Mouse (Mus musculus) brown adipose tissue, adult 24 weeks (tissue): ENCODE data around the gene Aanat. TPM values are rescaled to one million over a fixed set of nuclear protein-coding genes. Genes with fewer than 3 reads are reported as not detected.

ENCODE experiments used
- H3K27ac ChIP-seq: fragments of 200-500 bp; replicated peaks from 2 replicates; pipeline ENCODE4 v1.5.1; 2012; ENCODE audit warnings: low read depth, mild to moderate bottlenecking, low read length
- H3K4me1 ChIP-seq: fragments of 200-500 bp; 2 replicates; pipeline ENCODE4 v1.6.1; 2012; ENCODE audit warnings: low read length, mixed read lengths; ENCODE audit not compliant: control insufficient read depth, insufficient read depth, insufficient read length
- H3K4me3 ChIP-seq: fragments of 200-500 bp; 2 replicates; pipeline ENCODE4 v1.5.1; 2012; ENCODE audit warnings: low read depth, mild to moderate bottlenecking, low read length, moderate library complexity; ENCODE audit not compliant: insufficient read depth
- polyA plus RNA-seq: library from polyadenylated mRNA; stranded (reverse); fragments of >200 nt; gene quantifications from 2 replicates; pipeline ENCODE4 v1.2.4, GENCODE M21; 2012; ENCODE audit not compliant: missing spikeins, insufficient read depth, insufficient read length

Gene Aanat
- polyA plus RNA-seq, 1 experiment: not detected

DNA sequence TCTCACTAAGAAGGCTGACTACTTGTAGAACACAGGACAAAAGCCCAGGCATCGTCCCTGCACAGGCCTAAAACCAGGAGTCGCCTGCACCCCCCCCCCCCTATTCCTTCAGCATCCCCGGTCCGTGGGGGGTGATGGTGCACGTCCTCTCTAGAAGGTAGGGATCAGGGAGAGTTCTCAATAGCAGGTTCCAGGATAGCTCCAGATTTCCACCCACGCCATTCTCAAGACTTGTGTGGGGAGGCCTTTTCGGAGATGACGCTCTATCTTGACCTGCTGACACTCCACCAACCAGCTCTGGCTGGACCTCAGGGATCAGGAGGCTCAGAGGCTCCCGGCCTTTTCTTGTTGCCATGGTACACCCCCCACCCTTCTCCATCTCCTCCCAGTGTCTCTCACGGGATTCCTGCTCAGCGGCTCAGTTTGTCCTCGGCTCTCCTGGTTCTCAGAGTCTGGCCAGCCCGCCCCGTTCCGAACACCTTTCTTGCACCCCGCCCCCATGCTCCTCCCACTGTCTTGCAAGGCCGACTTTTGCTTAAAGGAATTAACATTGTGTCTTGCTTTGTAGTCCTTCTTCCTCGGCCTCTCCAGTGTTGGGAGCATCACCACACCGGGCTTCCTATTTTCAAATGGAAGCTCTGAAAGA lies 57.5 kb downstream of the Aanat start:
- no peak overlapping the region for H3K4me3 ChIP-seq
- no peaks in the 10 kb centered on the region; the same call in 1 of the 2 replicates for H3K4me1 ChIP-seq
- H3K27ac ChIP-seq: peak overlapping the region; percentile 59

DNA sequence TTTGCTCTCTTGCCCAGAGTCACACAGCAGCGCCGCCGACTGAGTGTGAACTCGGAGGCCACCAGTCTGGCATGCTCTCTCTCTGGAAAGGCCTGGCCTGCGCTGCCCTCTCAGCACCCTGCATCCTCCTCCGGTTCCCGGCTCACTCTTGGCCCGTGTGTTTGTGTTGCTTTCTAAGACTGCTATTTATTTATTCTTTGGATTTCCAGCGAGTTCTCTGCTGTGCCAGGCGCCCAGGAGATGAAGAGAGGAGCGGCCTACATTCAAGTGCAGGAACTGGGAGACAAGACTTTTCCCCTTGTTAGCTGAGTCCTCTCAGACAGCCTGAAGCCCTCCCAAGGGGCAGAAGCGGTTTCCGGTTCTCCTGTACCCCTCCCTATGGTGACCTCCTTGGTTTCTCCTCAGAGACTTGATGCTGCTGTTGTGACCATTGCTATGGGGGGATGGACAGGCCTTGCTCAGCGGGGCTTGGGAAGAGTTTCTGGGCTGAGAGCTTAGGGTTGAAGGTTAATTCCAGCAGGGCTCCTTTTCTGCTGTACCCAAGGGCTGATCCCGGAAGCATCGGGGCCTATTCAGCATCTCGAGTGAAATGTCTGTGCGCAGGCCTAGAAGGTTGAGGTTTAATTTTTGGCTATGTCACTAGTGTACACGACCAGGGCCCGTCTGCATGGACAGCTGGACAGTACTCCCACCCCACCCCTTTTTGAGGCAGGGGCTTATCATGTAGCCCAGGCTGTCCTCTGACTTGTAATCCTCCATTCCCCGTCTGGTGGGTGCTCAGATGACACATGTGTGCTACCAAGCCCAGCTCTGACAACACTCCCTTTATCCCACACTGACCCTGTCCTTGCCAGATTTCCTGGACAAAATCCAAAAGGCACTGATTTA lies 58.2 kb downstream of the Aanat start:
- peak overlapping the region; percentile 59 for H3K27ac ChIP-seq
- no peaks in the 10 kb centered on the region; the same call in 1 of the 2 replicates for H3K4me1 ChIP-seq
- H3K4me3 ChIP-seq: no peak overlapping the region

DNA sequence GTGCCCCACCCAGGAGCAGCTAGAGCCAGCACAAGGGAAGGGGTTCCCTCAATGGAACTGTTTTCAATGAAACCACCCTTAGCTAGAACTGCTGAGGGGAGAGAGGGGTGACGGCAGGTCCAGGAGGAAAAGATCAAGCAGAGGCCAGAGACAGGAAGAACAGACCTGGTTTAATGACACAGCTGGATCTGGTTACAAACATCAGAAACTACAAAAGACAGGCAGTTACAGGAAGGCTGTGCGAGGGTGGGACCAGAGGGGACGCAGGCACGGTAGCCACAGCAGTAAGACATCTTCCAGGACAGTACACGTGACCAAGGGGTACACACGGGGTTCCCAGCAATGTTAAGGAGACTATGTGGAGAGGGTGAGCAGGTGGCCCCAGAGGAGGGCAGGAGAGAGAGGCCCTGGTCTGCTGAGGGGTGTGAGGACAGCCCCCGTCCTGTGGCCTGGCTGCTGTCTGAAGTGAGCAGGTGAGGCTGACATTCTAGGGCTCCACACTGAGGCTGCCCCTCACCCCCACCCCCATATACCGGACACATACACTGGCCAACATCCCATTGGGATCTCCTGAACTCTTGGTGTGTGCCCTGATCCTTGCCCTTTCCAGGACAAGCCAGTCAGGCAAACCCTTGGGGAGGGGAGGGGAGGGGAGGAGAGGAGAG lies 59.3 kb downstream of the Aanat start:
- Histone ChIP-seq H3K27ac (no peak overlapping the region; the same call in 1 of the 2 replicates), H3K4me1 (no peaks in the 10 kb centered on the region; the same call in 1 of the 2 replicates), H3K4me3 (no peak overlapping the region)

DNA sequence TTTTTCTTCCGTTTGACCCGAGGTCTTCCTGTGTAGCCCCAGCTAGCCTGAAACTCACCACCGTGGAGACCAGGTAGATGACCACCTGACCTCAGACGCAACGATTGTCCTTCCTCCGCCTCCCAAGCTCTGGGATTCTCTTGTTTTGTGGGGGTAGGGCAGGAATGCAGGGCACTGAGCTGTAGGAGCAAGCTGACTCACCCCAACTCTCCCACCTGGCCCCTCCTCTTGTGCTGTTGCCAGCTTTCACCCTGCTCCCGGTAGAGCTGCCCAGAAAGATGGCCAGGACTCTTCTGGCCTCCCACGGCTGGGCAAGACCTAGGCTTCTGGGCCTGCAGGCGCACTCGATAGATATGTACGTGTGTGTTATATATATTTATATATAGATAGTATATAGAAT lies 59.9 kb downstream of the Aanat start:
- H3K4me1 ChIP-seq: no peaks in the 10 kb centered on the region; the same call in 1 of the 2 replicates
- H3K4me3 ChIP-seq: no peak overlapping the region
- H3K27ac ChIP-seq: no peak overlapping the region

DNA sequence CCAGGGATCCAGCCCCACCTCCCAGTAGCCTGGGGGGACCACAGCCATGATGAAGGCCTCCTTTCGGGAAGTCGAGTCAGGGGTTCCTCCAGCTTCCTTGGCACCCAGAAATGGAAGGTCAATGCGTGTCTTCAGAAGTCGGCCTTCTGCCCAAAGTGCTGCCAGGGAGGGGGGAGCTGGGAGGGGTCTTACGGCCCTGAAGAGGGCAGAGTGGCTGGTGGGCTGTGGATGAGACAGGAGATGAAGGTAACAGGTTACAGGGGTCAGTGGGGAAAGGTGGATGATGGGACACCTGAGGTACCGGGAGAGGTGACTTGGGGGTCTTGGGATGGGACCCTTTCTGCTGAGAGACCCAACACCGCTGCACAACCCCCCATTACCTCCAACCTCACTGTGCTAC lies 60.5 kb downstream of the Aanat start:
- H3K4me3 ChIP-seq: no peak overlapping the region
- H3K27ac ChIP-seq: peak overlapping the region; percentile 79
- no peaks in the 10 kb centered on the region; the same call in 1 of the 2 replicates for H3K4me1 ChIP-seq

Other genes starting within 250 kb of the Aanat start
- 0.67 TPM in 1 of 2 replicates, not detected in the other for gene Rnf157, start 173.4 kb upstream of the Aanat start, polyA plus RNA-seq
- gene Ubald2, start 152.3 kb upstream of the Aanat start, polyA plus RNA-seq: 29.8 and 38.4 TPM in 2 replicates
- gene Qrich2, start 120.2 kb upstream of the Aanat start, polyA plus RNA-seq: not detected in 2 replicates
- gene Prpsap1, start 92.2 kb upstream of the Aanat start, polyA plus RNA-seq: 19.2 and 19.3 TPM in 2 replicates
- gene Sphk1, start 55.5 kb upstream of the Aanat start, polyA plus RNA-seq: not detected in 2 replicates
- gene Ube2o, start 5.0 kb upstream of the Aanat start, polyA plus RNA-seq: 7.1 and 7.8 TPM in 2 replicates
- gene Rhbdf2, start 40.6 kb downstream of the Aanat start, polyA plus RNA-seq: 4.4 and 8.2 TPM in 2 replicates
- 1.5 TPM in 1 of 2 replicates, not detected in the other for gene Prcd, start 67.1 kb downstream of the Aanat start, polyA plus RNA-seq
- gene Cygb, start 67.9 kb downstream of the Aanat start, polyA plus RNA-seq: 13.4 and 18.7 TPM in 2 replicates
- gene St6galnac1, start 189.1 kb downstream of the Aanat start, polyA plus RNA-seq: not detected in 2 replicates
- gene Mxra7, start 241.6 kb downstream of the Aanat start, polyA plus RNA-seq: 6.6 and 6.9 TPM in 2 replicates